Mouse (Mus musculus) ovary, postnatal 10 days (tissue): Measurements from ENCODE around the gene Erc2.
"Not testable (repeated sequence)": the region's sequence is repeated elsewhere in the genome, so short reads cannot be mapped to it uniquely, and the experiment has no call there.

Experiments
- DNase-seq: peaks from one replicate; pipeline ENCODE4 v3.0.0; 2022; ENCODE audit warnings: low spot score

The Erc2 gene

DNA sequence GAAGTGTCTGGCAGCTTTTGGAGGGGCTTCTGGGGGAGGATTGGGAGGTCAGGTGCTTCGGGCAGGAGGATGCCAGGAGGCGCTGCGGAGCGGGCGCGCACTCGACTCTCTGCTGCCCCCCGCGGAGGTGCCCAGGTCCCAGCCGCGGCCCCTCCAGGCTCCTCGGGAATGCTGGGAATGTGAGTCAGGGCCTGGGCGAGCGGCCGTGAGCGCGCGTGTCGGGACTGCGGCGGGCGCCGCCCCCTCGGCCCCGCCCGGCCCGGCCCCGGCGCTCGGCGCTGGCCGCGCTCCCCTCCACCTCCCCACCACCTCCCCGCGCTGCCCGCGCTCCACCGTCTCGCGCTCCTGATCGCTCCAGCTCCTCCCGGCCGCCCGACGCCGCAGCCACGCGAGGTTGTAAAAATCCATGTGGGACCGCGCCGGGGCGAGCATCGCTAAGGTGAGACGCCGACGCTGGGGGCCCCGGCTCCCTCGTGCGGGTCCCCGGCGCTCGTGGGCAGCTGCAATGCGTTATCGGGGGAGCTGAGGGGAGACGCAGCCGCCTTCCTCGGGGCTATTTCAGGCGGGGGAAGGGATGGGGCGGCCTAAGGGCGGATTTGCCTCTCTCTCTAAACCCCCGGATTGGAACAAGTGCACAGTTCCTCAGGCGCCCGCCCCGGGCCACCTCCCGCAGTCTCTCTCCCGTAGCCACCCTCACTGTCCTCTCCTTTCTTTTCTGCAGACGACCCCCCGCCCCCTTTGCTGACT lies at the start of gene Erc2:
Gene Erc2 (plus strand): TSS at position 253 of the 747 bp plus-strand sequence.
- peak; percentile 19 for DNase-seq

GRCm38 (mm10) chr14:27578443-27578842 lies 43.8 kb upstream of the Erc2 start:
- DNase-seq, result no peak

DNA sequence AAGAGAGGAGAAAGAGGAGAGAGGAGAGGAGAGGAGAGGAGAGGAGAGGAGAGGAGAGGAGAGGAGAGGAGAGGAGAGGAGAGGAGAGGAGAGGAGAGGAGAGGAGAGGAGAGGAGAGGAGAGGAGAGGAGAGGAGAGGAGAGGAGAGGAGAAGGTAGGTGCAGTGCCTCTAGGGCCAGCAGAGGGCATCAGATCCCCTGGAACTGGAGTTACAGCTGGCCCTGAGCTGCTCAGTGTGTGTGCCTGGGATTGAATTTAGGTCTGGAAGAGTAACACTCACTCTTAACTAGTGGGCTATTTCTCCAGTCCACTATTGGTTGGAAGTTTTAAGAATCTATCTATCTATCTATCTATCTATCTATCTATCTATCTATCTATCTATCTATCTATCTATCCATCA lies 32.6 kb upstream of the Erc2 start:
- not testable (repeated sequence) for DNase-seq

GRCm38 (mm10) chr14:27592163-27592562 lies 30.1 kb upstream of the Erc2 start:
- no peak for DNase-seq

DNA sequence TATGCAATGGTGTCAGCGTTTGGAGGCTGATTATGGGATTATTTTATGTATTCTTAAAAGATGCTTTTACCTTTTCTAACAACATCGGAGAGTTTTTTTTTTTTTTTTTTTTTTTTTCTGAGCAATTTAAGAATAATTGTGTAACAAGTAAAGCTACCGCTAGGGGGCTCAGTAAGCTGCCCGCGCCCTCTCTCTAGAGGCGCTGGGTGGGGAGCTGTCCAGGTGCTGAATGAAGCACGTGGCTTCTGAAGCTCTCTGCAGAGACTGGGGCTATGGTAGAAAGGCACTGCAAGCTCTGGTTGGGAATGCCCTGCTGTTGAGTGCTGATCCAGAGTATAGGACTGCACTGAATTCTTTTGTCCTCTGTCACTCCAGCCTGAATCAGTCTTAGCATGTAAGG lies 26.0 kb upstream of the Erc2 start:
- DNase-seq, result peak; percentile 64

DNA sequence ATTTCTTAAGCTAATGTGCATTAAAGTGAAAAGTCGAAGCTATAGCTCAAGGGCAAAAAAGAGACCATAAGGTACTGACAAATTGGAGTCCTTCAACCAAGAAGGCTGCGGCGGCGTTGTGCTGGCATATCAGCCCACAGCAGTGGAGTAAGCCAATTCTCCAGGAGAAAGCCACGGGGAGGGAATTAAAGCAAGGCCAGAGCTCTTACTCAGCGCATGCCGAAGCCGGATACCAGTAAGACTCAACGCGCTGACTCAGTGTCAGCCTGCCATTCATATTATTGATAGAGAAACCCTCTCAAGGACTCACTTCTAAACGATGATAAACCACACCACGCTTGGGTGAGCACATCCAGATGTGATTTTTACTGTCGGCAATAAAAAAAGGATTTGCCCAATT lies 20.1 kb upstream of the Erc2 start:
- DNase-seq, result no peak

- no peak for DNase-seq
These were observed 14.8 kb upstream of the Erc2 start for GRCm38 (mm10) chr14:27607419-27607818.

GRCm38 (mm10) chr14:27613766-27614165 lies 8.5 kb upstream of the Erc2 start:
- no peak for DNase-seq

- no peak for DNase-seq
These were observed 4.9 kb upstream of the Erc2 start for GRCm38 (mm10) chr14:27617286-27617685.

GRCm38 (mm10) chr14:27621576-27621975 lies 652 bp upstream of the Erc2 start:
- DNase-seq, result no peak

- DNase-seq, result no peak
These were observed 643 bp downstream of the Erc2 start for GRCm38 (mm10) chr14:27622923-27623219.

DNA sequence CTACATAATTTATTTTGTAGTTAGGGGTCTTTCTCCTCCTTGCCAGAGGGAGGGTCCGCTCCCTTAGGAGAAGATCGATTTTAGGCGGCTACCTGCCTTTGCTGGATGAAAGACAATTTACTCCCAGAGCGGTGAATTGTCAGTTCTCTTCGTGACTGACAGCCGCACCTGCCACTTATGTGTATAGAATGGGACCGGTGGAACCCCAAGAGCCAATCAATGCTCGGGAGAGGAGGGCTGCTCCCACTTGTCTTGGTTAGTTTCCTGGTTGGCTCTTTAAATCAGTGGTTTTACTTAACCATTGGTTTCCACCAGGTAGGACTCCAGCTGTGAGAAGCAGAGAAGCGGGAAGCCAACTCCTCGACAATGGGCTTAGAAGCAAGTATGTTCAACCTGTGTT lies 1.1 kb downstream of the Erc2 start:
- no peak for DNase-seq

- no peak for DNase-seq
These were observed 6.5 kb downstream of the Erc2 start for GRCm38 (mm10) chr14:27628701-27629100.

DNA sequence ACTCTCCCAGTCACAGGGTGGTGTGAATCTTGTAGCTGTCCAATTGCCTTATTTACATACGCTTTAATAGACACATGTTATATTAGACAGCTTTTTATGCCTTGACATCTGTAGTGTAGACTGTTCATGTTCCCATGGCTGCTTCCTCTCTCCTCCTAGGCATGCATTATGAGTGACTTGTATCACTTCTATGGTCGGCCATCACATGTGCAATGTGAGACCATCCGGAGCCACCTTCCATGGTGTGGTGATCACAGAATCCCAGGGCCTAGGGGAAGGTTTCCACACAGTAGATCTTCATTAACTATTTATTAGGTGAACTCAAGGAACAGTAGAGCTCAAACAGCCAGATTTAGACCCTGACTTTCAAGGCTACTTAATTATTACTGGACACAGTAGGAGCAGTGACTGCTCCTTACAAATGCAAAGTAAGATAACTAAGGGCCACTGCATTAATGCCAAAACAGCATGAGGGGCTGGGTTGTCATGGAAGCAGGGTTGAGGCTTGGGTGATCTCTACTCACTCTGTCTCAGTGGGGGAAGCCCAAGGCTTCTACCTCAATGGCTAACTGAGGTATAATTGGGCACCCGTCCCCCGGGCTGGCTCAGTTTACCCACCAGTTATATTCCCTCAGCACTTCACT lies 7.3 kb downstream of the Erc2 start:
- no peak for DNase-seq

GRCm38 (mm10) chr14:27630973-27631640 lies 8.9 kb downstream of the Erc2 start:
- no peak for DNase-seq

GRCm38 (mm10) chr14:27634761-27635160 lies 12.5 kb downstream of the Erc2 start:
- no peak for DNase-seq

- DNase-seq, result no peak
These were observed 14.3 kb downstream of the Erc2 start for GRCm38 (mm10) chr14:27636556-27636955.

DNA sequence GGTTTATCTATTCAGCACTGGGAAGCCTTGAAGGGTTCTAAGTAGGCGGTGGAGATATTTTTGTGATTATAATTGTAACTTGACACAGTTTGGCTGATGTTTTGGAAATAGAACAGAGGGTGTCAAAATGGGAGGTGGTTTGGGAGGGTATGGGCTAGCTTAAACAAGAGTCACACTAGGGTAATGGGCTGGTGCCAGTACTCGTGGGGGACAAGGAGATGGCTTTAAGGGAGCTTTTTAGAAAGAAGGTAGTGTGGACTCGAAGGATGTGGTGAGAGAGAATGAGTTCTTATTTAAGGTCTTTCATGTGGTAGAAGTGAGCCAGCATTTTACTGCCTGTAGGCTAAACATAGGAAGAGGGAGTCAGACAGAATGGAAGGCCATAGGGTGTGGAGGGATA lies 19.2 kb downstream of the Erc2 start:
- DNase-seq, result no peak

GRCm38 (mm10) chr14:27642981-27643380 lies 20.8 kb downstream of the Erc2 start:
- no peak for DNase-seq

GRCm38 (mm10) chr14:27654670-27655069 lies 32.4 kb downstream of the Erc2 start:
- no peak for DNase-seq

DNA sequence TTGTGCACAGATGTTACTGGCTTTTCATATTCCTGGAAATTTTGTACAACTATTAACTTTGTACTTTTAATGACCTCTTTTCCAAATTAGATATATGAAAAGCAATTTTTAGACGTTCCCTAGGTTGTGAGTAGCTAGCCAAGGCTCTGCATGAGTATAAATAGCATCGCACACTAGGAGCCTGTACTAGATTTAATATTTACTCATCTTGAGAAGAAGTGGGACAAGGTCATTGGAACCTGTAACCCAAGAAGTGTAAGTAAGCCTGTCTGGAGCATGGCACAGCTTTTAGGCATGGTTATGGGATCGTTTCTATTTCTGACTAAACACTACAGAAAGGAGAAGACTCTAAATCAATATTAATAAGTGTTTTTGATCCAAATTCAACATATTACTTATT lies 36.4 kb downstream of the Erc2 start:
- no peak for DNase-seq

DNA sequence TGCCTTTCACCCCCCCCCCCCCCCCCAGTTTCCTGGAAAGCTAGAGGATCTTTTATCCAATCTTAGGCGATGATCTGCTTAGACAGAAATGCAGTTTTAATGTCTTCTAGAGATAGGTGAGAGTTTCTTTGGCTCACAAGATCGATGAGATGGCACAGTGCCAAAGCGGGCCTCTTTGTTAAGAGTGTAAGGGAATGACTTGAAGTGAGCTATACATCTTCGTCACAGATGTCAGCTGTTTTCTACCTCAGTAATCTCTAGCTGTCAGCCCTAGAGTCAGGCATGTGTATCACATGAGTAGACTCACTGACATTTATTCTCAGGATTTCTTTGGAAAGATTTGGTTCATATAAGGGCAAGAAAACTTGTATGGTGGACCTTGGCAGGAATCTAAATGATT lies 39.2 kb downstream of the Erc2 start:
- no peak for DNase-seq

GRCm38 (mm10) chr14:27662251-27662650 lies 40.0 kb downstream of the Erc2 start:
- DNase-seq, result no peak
